Mouse (Mus musculus): ENCODE measurements around the gene Tmed5. TPM values are rescaled to one million over a fixed set of nuclear protein-coding genes. Genes with fewer than 3 reads are reported as not detected.

Tmed5 gene
- polyA plus RNA-seq (2015; fragmentation: Nextera tagmentation; extraction: Ambion mirVana), result 29.4 and 32.0 TPM in 2 replicates

GRCm38 (mm10) chr5:108132441-108133243 lies at the start of gene Tmed5, which contains the start of gene Ccdc18:
Gene Tmed5, minus strand, starts transcription at chr5:108132620.
Gene Ccdc18, plus strand, starts transcription at chr5:108132875.

GRCm38 (mm10) chr5:108065465-108066411 lies 66.7 kb downstream of the Tmed5 start, which contains the start of gene Mtf2:
Gene Mtf2, plus strand, starts transcription at chr5:108065674.

Other genes with a start within 250 kb of the Tmed5 start
- 39.0 and 41.4 TPM in 2 replicates for gene Rpl5, start 232.1 kb downstream of the Tmed5 start, polyA plus RNA-seq (2015; fragmentation: Nextera tagmentation; extraction: Ambion mirVana)
- 14.5 and 20.8 TPM in 2 replicates for gene Fam69a, start 145.5 kb downstream of the Tmed5 start, polyA plus RNA-seq (2015; fragmentation: Nextera tagmentation; extraction: Ambion mirVana)
- gene Mtf2, start 66.9 kb downstream of the Tmed5 start, polyA plus RNA-seq (2015; fragmentation: Nextera tagmentation; extraction: Ambion mirVana), result 39.4 and 47.8 TPM in 2 replicates
- 4.2 and 4.9 TPM in 2 replicates for gene Ccdc18, start 255 bp upstream of the Tmed5 start, polyA plus RNA-seq (2015; fragmentation: Nextera tagmentation; extraction: Ambion mirVana)
- 27.8 and 33.8 TPM in 2 replicates for gene Dr1, start 136.3 kb upstream of the Tmed5 start, polyA plus RNA-seq (2015; fragmentation: Nextera tagmentation; extraction: Ambion mirVana)
- 2.6 and 5.1 TPM in 2 replicates for gene Pigg, start 180.0 kb upstream of the Tmed5 start, polyA plus RNA-seq (2015; fragmentation: Nextera tagmentation; extraction: Ambion mirVana)
- gene Gm42517, start 235.3 kb upstream of the Tmed5 start, polyA plus RNA-seq (2015; fragmentation: Nextera tagmentation; extraction: Ambion mirVana), result 0.23 and 0.46 TPM in 2 replicates

All from adrenal gland, postnatal 0 days (tissue).